Mouse (Mus musculus) bone marrow macrophage, adult 2 months (primary cell): ENCODE data around the gene Slamf8.

ENCODE experiments used
- CTCF ChIP-seq: IDR thresholded peaks from 2 replicates; pipeline ENCODE4 v1.5.1; 2012; ENCODE audit warnings: low read depth, mild to moderate bottlenecking, low read length, moderate library complexity
- POLR2A ChIP-seq: IDR thresholded peaks from 2 replicates; pipeline ENCODE4 v1.6.1; 2012; ENCODE audit warnings: mild to moderate bottlenecking, low read depth, low read length, borderline replicate concordance

DNA sequence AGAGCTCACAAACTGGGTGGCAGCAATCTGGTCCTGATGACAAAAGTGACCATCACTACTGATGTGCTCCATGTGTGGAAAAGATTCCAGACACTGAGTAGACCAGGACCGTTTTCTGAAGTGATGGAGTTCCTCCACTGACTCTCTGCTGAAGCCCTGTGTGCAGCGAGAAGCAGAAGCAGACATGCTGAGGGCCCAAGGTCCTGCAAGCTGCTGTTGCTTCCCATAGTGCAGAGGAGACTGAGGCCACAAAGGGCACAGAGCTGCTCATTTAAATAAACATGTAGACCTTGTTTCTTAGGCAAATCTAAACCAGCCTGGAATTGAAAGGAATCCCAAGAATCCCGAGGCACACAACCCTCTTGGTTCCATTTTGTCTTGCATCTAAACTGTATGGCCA is 3.0 kb upstream of the Slamf8 start:
- TF ChIP-seq CTCF (no peak), POLR2A (no peak)
